Mouse (Mus musculus) heart, adult 2 months (tissue): ENCODE measurements around the gene Iqschfp.

Experiments
- CTCF ChIP-seq: fragments of 200-600 bp; IDR thresholded peaks from 2 replicates; pipeline ENCODE4 v1.8.1; 2022; ENCODE audit warnings: antibody characterized with exemption, mild to moderate bottlenecking, moderate library complexity
- POLR2A ChIP-seq: fragments of 200-500 bp; IDR thresholded peaks from 2 replicates; pipeline ENCODE4 v1.6.1; 2011; ENCODE audit warnings: mild to moderate bottlenecking, low read depth, low read length, control low read depth; ENCODE audit not compliant: insufficient read depth

DNA sequence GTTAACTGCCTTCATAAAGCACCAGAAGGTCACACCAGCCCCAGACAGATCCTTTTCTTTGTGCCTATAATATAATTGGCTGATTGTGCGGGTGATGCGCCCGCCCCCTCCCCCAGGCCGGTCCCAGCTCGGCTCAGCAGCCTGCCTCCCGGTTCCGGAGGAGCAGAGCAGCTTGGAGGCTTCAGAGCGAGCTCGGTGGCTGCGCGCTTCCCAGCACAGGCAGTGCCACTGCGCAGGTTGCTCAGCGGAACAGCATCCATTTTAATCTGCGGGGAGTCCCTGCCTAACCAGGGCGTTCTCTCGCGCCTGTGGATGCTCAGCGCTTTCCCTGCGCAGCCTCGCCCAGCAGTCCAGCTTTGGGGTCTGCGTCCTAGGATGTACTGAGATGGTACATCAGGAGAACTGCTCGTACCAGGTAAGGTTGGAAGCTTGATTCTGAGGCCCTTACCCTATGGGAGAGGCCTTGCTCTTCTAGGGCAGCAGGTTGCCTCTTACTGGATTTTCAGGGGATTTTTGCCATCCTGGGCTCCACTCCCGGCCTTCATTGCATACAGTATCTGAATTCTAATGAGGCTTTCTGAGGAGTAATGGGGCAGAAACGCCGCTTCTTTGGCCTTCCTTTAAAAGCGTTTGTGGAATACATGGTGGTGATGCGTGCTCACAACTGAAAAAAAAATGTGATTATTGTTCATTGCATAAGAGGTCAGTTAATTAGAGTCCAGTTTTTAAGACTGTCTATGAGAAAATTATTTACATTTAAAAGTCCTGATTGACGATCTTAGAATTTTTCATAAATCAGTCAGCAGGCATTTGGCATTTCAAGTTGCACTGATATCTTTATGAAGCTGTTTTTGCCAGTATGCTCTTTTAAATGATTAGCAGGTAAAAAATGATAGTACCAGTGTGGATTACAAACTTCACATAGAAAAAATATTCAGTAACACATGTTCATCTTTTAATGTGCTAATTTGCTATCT, 680.5 kb downstream of the Iqschfp start:
- TF ChIP-seq POLR2A: no peak
- no peak for TF ChIP-seq CTCF
